Mouse (Mus musculus): Measurements from ENCODE around the gene Gm6164. TPM values are rescaled to one million over a fixed set of nuclear protein-coding genes. Genes with fewer than 3 reads are reported as not detected.
"Not testable (repeated sequence)": the region's sequence is repeated elsewhere in the genome, so short reads cannot be mapped to it uniquely, and the experiment has no call there.

Gm6164 gene
- not detected for total RNA-seq (2021)

GRCm38 (mm10) chr7:20205507-20205906 lies at the start of gene Gm6164:
Gene Gm6164, minus strand, starts transcription at chr7:20205607.
- not testable (repeated sequence) for DNase-seq

GRCm38 (mm10) chr7:20233728-20234127 lies 28.3 kb upstream of the Gm6164 start, which contains the start of gene Gm4498:
Gene Gm4498, minus strand, starts transcription at chr7:20233828.
- DNase-seq: not testable (repeated sequence)

GRCm38 (mm10) chr7:20193410-20193809 lies 12.0 kb downstream of the Gm6164 start, which contains the start of gene Vmn1r95:
Gene Vmn1r95, plus strand, starts transcription at chr7:20193710.
- not testable (repeated sequence) for DNase-seq

- DNase-seq: not testable (repeated sequence)
Measured at GRCm38 (mm10) chr7:20168277-20168676, 37.1 kb downstream of the Gm6164 start, which contains the start of gene Vmn1r94. Gene Vmn1r94, minus strand, starts transcription at chr7:20168377.

Other genes starting within 250 kb of the Gm6164 start
- gene Ceacam20, start 240.2 kb downstream of the Gm6164 start, total RNA-seq (2021): not detected
- not detected for gene Nlrp9b, start 214.1 kb downstream of the Gm6164 start, total RNA-seq (2021)
- not detected for gene Vmn1r91, start 105.9 kb downstream of the Gm6164 start, total RNA-seq (2021)
- not detected for gene Gm16442, start 83.0 kb downstream of the Gm6164 start, total RNA-seq (2021)
- gene Vmn1r93, start 66.5 kb downstream of the Gm6164 start, total RNA-seq (2021): not detected
- not detected for gene Vmn1r94, start 37.2 kb downstream of the Gm6164 start, total RNA-seq (2021)
- not detected for gene Vmn1r95, start 11.9 kb downstream of the Gm6164 start, total RNA-seq (2021)
- not detected for gene Gm4498, start 28.2 kb upstream of the Gm6164 start, total RNA-seq (2021)
- gene Gm5890, start 57.2 kb upstream of the Gm6164 start, total RNA-seq (2021): not detected
- not detected for gene Gm4133, start 128.5 kb upstream of the Gm6164 start, total RNA-seq (2021)
- not detected for gene Gm5728, start 169.8 kb upstream of the Gm6164 start, total RNA-seq (2021)
- not detected for gene Vmn1r100, start 212.3 kb upstream of the Gm6164 start, total RNA-seq (2021)
- not detected for gene Vmn1r101, start 237.0 kb upstream of the Gm6164 start, total RNA-seq (2021)